Mouse (Mus musculus) adrenal gland, adult (tissue): ENCODE data around the gene Nacc1.
A peak's percentile ranks its signal among the peaks of the same experiment; 100 is the strongest.

Experiments
- DNase-seq, 2 experiments: peaks; one replicate each; pipeline ENCODE4 v3.0.0; 2022 to 2023; ENCODE audit warnings: low spot score in 1 of 2; ENCODE audit not compliant: inconsistent age in 2 of 2

Nacc1 gene

GRCm38 (mm10) chr8:84715893-84716468 is 28.3 kb upstream of the Nacc1 start:
- DNase-seq: no peak

- DNase-seq: no peak
These were observed 26.5 kb upstream of the Nacc1 start for GRCm38 (mm10) chr8:84714161-84714560.

- DNase-seq: no peak
These were observed 25.7 kb upstream of the Nacc1 start for GRCm38 (mm10) chr8:84713381-84713780.

DNA sequence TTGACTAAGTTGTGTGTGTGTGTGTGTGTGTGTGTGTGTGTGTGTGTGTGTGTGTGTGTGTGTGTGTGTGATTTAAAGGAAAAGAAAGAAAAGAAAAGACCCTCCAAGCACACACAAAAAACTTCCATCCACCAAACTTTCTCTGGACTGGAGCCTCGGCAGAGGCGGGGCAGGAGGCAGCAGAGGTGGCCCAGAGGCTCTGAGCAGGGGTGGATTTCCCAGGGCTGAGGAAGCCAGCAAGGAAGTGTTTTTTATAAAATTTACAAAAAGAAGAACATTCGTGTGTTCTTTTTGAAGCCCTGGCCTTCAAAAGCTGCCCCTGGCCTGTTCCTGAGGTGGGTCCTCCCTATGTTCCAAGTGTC is 25.1 kb upstream of the Nacc1 start:
- DNase-seq: no peak

GRCm38 (mm10) chr8:84711933-84712758 is 24.5 kb upstream of the Nacc1 start:
- peak in 1 of 2 experiments; percentile 42 for DNase-seq

DNA sequence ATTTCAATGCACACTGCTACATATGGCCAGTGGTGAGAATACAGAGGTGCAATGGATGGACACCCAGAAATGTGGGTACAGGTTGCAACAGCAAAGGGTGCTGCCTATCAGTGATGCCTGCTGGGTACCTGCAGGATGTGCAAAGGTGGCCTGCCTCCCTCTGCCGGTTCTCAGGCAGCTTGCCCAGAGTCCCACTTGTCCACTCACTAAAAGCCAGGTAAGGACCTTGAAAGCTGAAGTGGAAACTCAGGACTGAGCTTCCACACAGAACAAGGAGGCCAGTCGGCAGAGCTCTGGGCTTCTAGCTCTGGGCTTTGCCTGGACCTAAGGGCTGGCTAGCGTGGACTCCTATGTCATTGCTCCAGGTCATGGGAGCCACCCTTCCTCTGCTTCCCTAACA is 23.6 kb upstream of the Nacc1 start:
- no peak for DNase-seq

DNA sequence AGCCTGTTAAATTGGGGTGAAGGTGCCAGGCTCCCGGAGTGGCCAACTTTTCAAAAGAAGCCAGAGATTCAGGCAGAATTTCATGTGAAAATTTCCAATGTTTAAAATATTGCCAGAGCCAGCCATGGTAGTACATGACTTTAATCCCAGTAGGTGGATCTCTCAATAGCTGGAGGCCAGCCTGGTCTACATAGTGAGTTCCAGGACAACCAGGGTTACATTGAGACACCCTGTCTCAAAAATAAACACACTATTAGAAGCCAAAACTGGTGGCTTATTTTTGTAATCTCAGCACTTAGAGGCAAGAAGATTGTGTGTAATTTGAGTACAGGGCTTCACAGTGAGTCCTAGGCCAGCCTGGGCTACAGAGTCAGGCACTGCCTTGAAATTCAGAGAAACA is 22.3 kb upstream of the Nacc1 start:
- peak in 1 of 2 experiments; percentile 32 for DNase-seq

GRCm38 (mm10) chr8:84708774-84709475 is 21.3 kb upstream of the Nacc1 start:
- peak; percentile 79 to 94 for DNase-seq

DNA sequence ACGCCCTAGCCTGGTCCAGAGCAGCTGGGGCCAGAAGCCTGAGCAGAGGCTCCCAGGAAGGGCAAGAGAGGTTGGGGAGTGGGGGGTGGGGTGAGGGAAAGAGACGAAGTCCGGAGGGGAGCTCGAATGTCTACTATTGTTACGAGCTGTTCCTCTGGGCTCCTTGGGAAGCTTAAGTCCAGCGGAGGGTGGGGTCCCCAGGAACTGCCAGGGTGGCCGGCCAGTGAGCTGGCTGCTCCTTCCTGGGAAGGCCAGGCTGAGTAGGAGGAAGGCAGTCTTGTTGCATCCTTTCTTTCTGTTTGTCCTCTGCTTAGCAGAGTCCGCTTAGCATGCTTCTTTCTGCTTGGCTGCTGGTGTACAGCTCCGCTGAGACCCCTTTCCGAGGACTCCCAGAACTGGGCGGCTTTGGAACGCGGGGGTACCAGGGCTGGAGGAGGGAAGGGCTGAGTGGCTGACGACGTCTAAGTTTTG is 20.4 kb upstream of the Nacc1 start:
- DNase-seq: no peak

- peak in 1 of 2 experiments; percentile 74 for DNase-seq
These were observed 19.7 kb upstream of the Nacc1 start for GRCm38 (mm10) chr8:84707267-84707883.

DNA sequence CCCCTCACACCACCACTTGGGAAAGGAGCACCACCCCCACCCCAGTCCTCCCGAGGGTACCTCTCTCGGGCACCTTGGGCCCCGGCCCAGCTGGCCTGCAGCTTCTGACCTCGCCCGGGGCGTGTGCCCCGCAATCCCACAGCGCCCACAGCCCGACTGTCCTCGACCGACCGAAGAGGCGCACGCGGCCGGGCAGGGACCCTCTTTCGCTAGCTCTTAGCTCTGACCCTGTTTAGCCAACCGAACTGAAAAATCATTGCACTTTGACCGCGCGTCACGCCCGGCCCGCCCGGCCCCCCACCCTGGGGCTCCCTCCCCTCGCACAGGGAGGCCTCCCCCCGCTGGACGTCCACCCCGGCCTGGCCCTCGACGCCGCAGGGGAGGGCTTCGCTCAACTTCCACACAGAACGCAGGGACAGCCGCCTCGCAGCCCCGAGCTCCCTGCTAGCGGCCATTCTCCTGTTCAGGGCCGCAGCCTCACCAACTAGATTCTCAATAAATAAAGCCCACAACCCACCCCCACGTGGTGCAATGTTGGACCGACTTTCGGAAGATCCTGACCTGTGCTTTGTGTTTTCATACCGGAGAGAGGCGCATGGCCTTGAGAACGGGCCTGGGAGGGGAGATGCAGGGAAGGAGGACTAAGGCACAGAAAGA is 19.1 kb upstream of the Nacc1 start:
- DNase-seq: peak in 1 of 2 experiments; percentile 76

DNA sequence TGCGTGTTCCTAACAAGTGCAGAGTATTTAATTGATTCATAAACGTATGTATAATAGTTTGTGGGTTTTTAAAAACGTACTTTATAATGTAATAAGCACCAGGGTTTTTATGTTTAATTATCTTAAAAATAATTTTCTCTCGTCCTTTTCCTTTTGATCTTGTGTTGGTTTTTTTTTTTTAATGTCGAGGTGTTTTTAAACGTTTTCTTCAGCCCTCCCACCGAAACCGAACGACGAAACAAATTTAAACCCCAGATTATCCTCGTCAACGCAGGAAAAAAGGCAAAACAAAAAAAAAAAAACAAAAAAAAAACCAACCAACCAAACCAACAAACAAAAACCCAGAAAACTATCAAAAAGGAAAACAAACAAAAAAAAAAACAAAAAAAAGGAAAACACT is 18.3 kb upstream of the Nacc1 start:
- no peak for DNase-seq

DNA sequence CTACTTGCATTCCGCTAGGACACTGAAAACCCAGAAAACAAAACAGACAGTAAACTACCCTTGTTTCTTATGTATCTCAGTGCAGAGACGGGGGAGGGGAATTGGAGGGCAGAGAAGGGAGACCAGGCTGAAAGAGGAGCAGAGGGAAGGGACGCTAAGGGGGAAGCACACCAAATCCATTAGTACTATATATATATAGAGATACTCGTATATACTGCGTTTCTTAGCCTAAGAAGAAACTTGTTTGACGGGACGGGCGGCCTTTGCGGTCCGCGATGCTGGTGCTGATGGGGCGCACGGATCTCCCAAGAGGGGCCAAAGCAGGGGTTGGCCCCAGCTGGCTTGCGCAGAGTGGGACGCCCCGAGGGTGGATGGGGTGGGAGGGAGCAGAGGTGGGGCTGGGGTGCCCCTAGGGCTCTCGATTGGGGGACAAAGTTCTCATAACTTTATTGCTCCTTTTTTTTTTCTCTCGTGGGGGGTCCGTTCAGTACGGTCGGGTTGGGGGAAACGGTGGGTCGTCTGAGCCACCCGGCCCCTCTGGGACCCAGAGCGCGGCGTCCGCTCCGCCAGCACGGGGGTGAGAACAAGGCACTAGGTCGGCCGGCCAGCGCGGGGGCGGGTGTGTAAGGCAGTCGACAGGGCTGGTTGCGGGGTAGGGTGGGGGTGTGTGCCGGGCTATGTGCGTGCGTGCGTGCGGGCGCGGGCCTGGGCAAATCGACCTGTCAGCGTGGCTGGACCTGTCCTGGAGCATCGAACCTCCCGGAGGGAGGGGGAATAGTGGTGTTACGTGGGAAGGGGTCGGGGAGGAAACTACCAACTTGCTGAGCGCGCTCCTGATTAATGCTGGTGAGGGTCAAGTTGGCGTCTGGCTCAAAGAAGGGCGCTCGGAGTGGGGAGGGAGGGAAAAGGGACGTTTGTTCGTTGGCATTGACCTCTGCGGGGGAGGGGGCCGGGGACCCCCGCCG is 17.5 kb upstream of the Nacc1 start:
- peak in 1 of 2 experiments; percentile 59 for DNase-seq

DNA sequence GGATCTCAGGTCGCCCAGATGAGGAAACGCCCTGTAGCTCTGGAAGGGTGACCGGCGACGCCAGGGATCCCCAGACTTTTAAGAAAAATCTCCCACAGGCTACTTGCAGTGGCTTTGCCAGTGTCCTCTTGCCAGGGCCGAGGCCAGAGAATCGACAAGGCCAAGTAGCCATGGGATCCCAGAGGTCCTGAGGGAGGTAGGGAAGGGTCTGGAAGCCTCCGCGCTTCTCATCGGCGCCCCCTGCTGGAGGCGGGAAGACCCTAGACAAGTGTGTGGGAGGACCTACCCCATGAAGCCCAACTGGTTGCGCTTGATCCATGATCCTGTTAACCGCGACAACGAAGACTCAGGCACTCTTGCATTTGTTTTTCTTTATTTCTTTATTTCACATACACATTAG is 16.7 kb upstream of the Nacc1 start:
- DNase-seq: peak; percentile 78 to 92

- DNase-seq: no peak
These were observed 16.0 kb upstream of the Nacc1 start for GRCm38 (mm10) chr8:84703466-84704249.

DNA sequence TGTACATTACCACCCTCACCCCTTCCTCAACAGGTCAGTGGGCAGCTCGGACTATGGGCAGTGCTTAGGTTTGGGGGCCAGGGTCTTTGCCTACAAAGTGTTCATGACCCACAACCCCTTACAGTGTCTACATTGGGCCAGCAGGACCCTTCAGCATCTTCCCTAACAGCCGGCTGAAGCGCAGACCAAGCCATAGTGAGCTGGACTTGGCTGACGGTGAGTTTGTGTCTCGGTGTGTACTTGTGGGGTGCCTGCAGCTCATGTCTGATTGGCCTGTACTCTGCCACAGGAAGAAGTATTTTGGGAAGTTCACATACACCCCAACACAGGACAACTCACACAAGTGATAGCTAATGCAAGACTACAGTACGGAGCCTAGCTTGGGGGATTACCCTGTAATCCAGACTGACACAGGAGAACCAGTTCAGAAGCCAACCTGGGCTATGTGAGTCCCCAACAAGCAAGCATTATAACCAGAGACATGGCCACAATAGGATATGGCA is 15.4 kb upstream of the Nacc1 start:
- DNase-seq: no peak

DNA sequence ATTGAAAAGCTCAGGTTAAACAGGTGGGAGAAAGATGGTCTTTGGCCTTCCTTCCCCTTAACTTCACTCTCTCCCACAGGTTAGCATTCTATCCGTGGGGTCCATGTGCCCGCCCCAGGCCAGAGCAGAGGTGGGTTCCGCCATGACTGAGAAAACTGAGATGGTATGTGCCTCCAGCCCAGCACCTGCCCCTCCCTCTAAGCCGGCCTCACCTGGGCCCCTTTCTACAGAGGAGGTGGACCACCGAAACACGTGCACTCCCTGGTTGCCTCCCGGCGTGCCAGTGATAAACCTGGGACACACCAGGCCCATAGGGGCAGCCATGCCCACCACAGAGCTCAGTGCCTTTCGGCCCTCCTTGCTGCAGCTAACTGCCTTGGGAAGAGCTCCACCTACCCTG is 14.9 kb upstream of the Nacc1 start:
- DNase-seq: no peak

DNA sequence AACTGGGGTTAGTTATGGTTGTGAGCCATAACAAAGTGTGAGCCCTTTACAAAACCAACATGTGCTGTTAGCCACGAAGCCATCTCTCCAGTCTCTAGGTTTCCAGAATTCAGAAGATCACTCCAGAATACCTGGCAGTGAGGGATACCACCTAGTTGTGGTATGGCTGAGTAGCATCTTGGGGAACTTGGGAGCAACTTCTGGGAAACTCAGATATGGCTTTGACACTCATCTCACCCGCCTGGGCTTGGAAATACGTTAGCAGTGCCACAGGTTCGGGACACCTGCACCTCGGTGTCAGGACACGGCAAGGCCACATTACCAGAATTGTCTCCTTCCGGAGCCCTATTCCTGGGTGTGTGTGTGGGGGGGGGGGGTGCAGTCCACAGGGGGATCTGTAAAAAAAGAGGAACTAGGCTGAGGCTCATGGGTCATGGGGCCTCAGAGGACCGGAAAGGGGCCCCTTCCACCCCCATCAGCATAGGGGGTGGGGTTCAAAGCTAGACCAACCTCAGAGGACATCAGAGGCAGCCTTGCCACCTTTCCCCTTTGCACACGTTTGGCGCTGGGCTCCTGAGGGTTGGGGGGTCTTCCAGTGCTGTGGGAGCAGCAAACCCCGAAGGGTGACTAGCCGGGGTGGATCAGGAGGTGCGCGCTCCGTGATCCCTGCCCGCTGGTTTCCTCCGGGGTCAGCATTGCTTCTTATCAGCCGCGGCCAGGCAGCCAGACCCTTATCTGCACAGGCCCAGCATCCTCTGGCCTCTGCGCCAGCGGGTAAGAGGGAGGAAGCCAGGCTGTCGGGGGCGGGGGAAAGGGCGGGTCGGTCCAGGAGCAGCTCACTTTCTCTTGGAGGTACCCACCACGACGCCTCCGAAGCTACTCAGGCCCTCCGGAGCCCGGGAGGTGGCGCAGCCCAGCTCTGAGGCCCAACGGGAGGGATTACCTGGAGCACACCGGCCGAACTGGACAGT is 13.6 kb upstream of the Nacc1 start, which contains the start of gene Lyl1:
Gene Lyl1 (plus strand): TSS at position 517 of the 971 bp plus-strand sequence.
- peak; percentile 71 to 86 for DNase-seq
